Mouse (Mus musculus): ENCODE measurements around the gene Olfr424.

The Olfr424 gene

GRCm38 (mm10) chr1:174131217-174131616, at the start of gene Olfr424:
Gene Olfr424 (plus strand): TSS chr1:174131517.
- no peak for DNase-seq (ENCODE audit: low spot score)

- DNase-seq (ENCODE audit: low spot score), result no peak
Measured at GRCm38 (mm10) chr1:174084031-174084430, 47.3 kb upstream of the Olfr424 start, which contains the start of gene Olfr429. Gene Olfr429 (plus strand): TSS chr1:174084331.

- DNase-seq (ENCODE audit: low spot score), result no peak
Measured at GRCm38 (mm10) chr1:174096591-174096990, 34.7 kb upstream of the Olfr424 start, which contains the start of gene Olfr427. Gene Olfr427 (plus strand): TSS chr1:174096891.

- DNase-seq (ENCODE audit: low spot score), result no peak
Measured at GRCm38 (mm10) chr1:174103735-174104134, 27.6 kb upstream of the Olfr424 start.

GRCm38 (mm10) chr1:174121062-174121461, 10.3 kb upstream of the Olfr424 start, which contains the start of gene Olfr231:
Gene Olfr231 (minus strand): TSS chr1:174121162.
- DNase-seq (ENCODE audit: low spot score), result no peak

GRCm38 (mm10) chr1:174131999-174132398, 682 bp downstream of the Olfr424 start:
- DNase-seq (ENCODE audit: low spot score), result no peak

- DNase-seq (ENCODE audit: low spot score), result no peak
Measured at GRCm38 (mm10) chr1:174141384-174141783, 10.1 kb downstream of the Olfr424 start.

GRCm38 (mm10) chr1:174146696-174147095, 15.4 kb downstream of the Olfr424 start:
- no peak for DNase-seq (ENCODE audit: low spot score)

- no peak for DNase-seq (ENCODE audit: low spot score)
Measured at GRCm38 (mm10) chr1:174149289-174149688, 18.0 kb downstream of the Olfr424 start.

GRCm38 (mm10) chr1:174155333-174155732, 24.0 kb downstream of the Olfr424 start, which contains the start of gene Olfr420:
Gene Olfr420 (plus strand): TSS chr1:174155633.
- no peak for DNase-seq (ENCODE audit: low spot score)

GRCm38 (mm10) chr1:174157622-174158021, 26.3 kb downstream of the Olfr424 start:
- DNase-seq (ENCODE audit: low spot score), result no peak

GRCm38 (mm10) chr1:174158512-174158911, 27.2 kb downstream of the Olfr424 start:
- DNase-seq (ENCODE audit: low spot score), result no peak

- no peak for DNase-seq (ENCODE audit: low spot score)
Measured at GRCm38 (mm10) chr1:174159095-174159494, 27.8 kb downstream of the Olfr424 start.

- no peak for DNase-seq (ENCODE audit: low spot score)
Measured at GRCm38 (mm10) chr1:174169024-174169423, 37.7 kb downstream of the Olfr424 start.

- no peak for DNase-seq (ENCODE audit: low spot score)
Measured at GRCm38 (mm10) chr1:174170706-174171501, 39.6 kb downstream of the Olfr424 start.

- no peak for DNase-seq (ENCODE audit: low spot score)
Measured at GRCm38 (mm10) chr1:174171537-174171936, 40.2 kb downstream of the Olfr424 start.

- no peak for DNase-seq (ENCODE audit: low spot score)
Measured at GRCm38 (mm10) chr1:174172605-174173004, 41.3 kb downstream of the Olfr424 start, which contains the start of gene Spta1. Gene Spta1 (plus strand): TSS chr1:174172776.

All from ovary, postnatal 36 days (tissue).